Mouse (Mus musculus): ENCODE results near the gene Pgm1. TPM values are rescaled to one million over a fixed set of nuclear protein-coding genes. Genes with fewer than 3 reads are reported as not detected.

Pgm1 gene
- total RNA-seq, 1 experiment from 2014 or later: 100 TPM

DNA sequence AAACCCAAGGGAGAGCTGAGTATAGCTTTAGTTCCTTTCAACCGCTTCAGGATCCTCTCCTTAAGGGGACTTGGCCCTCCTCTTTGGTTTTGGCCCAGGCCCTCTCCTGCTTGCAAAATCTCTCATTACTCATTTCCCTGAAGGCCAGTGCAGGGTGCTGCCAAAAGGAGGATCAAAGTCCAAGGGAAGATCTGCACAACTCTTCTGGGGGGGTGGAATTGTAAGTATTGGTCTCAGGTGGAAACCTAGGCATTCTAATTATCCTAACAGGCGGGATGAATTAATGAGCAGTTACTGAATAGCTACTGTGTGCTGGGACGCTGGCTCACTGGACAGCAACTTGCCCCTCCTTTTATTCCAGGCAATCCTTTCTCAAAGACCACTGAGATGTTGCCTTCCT lies 82.3 kb downstream of the Pgm1 start:
- DNase-seq: peak; percentile 49

DNA sequence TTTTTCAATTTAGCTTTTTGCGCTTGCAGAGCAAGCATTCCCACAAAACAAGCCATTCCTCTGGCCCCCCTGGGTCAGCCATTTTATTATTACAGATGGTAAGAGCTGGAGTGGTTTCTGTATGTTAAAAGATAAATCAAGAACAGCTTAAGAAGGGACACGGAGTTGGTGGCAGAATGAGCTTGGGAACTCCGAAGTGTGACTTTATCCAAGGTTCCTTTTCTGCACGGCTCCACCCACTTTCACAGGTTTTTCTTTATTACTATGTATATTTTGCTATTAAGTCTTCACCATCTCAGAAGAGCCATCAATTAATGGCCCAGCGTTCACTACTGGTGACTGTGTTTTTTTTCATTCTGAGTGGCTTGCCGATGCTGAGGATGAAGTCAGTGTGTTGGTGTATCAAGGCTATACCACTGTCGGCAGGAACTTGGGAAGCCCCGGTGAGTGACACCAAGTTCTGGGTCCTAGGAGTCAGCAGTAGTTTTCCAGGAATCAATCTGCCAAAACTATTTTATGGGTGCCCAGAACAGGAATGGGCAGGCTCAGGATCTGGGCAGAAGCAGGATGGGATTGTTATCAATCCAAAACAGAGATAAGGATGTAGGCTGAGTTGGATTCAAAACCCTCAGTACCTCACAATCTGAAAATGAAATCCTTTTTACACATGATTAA lies 83.3 kb downstream of the Pgm1 start:
- no peak for DNase-seq

GRCm38 (mm10) chr4:100027773-100028172 lies 98.6 kb downstream of the Pgm1 start:
- DNase-seq: no peak

DNA sequence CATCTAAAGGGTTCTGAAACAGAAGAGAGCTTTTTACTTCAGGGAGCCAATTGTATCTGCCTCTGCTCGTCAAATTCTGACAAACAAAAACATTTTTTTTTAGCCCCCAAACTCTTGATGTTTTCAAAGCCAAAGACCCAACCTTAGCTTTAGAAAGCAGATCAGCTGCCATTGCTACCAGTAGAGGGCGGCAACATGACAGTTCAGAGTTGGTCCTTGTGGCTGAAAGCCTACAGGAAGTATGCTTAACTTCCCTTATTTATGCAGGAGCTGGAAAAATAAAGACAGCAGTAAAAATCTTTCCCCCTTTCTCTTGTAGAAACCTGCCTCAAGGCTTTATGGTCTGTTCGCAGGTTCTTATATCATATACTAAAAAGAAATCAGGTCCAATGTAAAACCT lies 99.4 kb downstream of the Pgm1 start:
- peak; percentile 67 for DNase-seq

GRCm38 (mm10) chr4:100031270-100031669 lies 102.1 kb downstream of the Pgm1 start:
- DNase-seq: no peak

DNA sequence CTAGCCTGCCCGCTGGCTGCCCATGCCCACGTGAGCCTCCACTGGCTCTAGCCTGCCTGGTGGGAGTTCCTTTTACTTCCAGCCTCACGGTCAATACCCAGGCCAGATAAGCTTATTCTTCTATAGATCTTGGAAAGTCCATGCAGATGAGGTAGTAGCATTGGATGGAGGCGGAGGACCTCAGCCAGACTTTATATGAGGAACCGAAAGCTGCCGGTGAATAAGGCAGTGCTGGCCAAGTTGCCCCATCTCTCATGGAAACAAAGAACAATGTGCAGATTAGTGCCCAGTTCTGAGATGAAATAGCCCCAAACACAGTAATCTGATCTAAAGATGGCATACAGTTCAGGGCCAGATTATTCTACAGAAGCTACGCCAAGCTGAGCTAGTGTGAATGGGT lies 103.4 kb downstream of the Pgm1 start:
- DNase-seq: no peak

DNA sequence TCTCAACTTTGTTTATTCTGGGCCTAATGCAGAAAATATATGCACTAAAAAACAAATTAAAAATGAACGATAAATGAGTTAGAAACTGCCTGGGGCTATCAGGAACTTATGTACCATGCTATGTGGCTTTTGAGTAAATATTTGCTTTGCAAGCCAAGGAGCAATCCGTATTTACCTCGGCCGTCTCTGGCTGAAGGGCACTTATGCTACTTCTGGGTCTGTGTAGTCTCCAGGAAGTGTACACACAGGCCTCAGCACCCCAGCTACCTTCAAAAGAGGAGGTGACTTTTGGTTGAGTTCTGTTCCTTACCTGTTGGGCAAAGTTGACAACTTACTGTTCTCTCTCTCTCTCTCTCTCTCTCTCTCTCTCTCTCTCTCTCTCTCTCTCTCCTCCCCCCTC lies 104.7 kb downstream of the Pgm1 start:
- DNase-seq: no peak

- no peak for DNase-seq
Observed at GRCm38 (mm10) chr4:100034971-100035370, 105.8 kb downstream of the Pgm1 start.

- no peak for DNase-seq
Observed at GRCm38 (mm10) chr4:100035919-100036554, 106.8 kb downstream of the Pgm1 start.

Other genes with a start within 250 kb of the Pgm1 start
- 10.5 and 13.9 TPM in 2 replicates for gene Alg6, start 213.8 kb upstream of the Pgm1 start, total RNA-seq (2021)
- gene Efcab7, start 100.2 kb upstream of the Pgm1 start, total RNA-seq (2021): 7.7 and 12.8 TPM in 2 replicates
- 7.0 and 9.1 TPM in 2 replicates for gene Itgb3bp, start 399 bp downstream of the Pgm1 start, total RNA-seq (2021)
- 5.7 and 10.3 TPM in 2 replicates for gene Ror1, start 166.4 kb downstream of the Pgm1 start, total RNA-seq (2021)